Mouse (Mus musculus) right cerebral cortex, adult 2 months (tissue): ENCODE measurements at regions not wholly inside any gene's neighbourhood (a gene's known extent, or its start where the extent isn't known, plus 50 kb on each side); places are given as distances from the start of the nearest gene placed in this dataset.

Experiments
- DNase-seq, 2 experiments: peaks; one replicate each; pipeline ENCODE4 v3.0.0; 2021 to 2022; ENCODE audit warnings: low spot score in 2 of 2

DNA sequence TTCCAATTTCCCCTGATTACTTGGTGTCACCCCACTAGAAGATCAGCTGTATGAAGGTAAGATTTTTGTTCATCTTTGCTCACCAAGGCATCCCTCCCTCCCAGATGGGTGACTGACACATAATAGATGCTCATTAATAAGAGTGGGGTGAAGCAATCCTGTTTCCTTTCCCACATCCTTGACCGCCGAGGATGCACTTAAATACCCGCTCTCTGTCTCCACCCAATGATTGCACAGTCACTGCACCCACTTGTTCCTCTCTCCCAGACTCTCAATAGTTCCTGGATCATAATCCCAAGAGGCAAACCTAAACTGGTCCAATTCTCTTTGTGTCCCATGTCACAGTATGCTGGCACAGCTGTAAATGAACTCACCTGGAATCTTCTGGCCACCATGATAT, 86.4 kb upstream of the Ccn6 start:
- DNase-seq: no peak

DNA sequence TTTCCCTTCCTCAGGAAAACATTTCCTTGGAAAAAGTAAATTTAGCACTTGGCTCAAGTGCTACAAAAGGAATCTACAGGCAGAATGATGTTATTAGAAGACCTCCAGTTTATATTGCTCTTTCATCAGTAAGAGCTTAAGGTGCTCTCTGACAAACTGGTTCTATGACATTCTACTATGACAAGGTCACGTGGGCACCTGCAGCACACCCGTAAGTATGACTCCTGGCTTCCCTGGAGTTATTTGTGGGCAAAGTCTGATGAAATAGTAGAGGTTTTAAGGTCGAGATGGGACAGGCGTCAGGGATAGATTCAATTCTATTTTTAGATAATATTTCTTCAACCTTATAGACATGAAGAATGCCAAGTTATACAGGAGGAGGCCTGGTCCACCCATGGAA, 84.9 kb upstream of the Ccn6 start:
- DNase-seq: no peak

DNA sequence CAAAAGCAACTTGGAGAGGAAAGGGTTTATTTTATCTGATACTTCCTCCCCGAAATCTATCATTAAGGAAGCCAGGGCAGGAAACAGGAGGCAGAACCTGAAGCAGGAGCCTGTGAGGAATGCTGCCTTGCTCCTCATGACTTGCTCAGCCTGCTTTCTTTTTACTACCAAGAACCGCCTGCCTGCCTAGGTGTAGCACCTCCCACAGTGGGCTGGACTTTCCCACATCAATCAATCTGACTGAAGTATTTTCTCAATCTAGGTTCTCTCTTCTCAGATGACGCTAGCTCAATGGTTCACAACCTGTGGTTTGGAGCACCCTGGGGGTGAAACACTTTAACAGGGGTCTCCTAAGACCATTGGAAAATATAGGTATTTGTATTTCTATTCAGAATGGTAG, 83.4 kb upstream of the Ccn6 start:
- no peak for DNase-seq

DNA sequence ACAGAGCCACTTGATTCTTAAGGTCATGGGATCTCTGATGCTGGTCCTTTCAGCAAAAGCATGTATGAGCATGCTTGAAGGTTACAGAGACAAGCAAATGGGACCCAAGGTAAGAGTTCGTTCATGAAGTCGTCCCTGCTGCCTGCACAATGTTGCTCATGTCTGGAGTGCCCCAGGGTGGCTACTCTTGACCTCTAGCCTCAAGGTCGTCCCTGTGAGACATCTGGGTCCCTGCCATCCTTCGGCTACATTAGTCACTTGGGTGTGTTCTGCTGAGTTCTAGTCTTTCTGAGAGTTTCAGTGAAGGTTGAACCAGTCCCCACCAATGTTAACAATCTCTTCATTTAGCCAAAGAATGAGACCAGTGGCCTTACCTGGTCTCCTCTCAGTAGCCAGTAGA, 81.5 kb upstream of the Ccn6 start:
- no peak for DNase-seq

DNA sequence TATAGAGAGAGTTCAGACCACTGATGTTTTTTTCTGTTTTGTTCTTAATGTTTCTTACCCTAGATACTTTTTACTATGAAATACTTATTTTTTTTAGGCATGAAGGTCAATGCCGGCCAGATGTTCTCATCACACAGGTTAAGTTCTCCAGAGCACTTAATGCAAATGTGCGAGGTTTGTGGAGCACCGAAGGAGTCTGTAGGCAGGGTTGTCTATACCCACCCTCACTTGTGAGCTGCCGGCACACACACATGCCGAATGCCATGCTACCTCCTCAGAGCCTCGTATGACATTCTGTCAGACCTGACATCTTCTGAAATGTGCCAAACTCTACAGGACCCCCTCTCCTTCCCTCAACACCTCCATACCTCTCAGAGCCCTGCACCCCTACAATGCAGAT, 80.5 kb upstream of the Ccn6 start:
- no peak for DNase-seq

DNA sequence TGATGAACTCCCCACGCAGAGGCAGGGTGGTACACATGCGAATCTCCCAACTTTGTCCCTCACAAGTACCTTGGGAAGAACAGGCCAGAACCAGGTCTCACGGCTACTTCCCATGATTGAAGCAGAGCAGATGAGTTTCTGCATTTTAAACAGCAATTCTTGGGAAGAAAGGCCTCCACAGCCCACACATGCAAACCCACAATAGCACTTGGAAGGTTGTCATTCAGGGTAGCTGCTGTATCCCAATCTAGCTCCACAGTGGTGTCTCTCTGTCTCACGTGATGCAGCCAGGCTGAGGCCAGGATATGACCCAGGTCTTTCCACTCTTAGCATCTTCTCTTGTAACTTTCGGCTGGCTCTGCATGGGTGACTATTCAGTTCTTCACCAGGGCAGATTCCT, 78.8 kb upstream of the Ccn6 start:
- no peak for DNase-seq

DNA sequence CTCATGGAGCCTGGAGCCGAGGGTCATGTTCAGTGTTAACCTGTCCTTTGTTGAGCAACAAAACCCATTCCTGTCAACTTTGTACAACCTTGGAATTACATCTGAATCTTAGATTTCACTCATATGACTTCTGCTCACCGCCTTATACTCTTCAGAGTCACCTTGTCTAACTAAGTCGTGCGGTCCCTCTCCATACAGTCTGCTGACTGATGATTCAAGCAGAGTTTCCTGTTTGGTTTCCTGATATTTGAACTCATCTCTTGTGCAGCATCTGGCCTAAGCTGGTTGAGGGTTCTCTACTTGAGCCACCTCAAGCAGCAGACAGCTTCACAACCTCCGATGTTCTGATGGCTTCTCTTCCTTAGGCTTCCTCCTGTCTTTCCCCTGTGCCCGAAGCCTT, 78.3 kb upstream of the Ccn6 start:
- DNase-seq: no peak

DNA sequence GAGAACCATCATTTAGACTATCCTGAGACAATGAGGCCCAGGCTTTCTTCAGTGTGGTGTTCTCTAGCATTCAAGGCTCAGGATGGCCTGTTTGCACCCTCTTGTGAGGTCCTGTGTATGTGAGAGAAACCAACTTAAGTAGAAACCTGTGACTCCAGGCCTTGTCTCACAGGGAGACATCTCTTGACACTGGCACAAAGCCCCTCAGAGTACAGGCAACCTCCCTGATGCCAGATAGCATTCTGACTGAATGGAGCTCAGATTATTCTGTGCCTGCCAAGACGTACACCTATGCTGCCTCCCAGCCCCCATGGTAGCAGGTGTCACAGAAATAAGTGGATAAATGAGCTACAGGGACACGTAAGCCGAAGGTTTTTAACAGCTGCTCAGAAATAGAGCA, 77.9 kb upstream of the Ccn6 start:
- DNase-seq: no peak

DNA sequence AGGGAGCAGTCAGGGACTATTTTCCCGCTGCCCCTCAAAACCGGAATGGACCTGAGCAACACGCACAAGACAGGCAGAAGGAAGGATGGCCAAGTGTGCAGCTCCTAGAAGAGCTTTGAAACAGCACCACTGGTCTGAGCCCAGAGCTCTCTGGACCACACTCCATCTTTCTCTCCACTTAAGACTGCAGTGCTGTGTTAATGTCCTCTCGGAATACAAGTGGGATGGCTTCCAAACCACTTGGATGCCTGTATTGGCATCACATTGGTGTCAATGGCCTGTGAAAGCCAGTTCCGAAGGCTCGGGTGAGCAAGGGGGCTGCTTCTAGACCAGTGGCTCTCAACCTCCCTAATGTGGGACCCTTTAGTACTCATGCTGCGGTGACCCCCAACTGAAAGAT, 77.4 kb upstream of the Ccn6 start:
- DNase-seq: no peak

DNA sequence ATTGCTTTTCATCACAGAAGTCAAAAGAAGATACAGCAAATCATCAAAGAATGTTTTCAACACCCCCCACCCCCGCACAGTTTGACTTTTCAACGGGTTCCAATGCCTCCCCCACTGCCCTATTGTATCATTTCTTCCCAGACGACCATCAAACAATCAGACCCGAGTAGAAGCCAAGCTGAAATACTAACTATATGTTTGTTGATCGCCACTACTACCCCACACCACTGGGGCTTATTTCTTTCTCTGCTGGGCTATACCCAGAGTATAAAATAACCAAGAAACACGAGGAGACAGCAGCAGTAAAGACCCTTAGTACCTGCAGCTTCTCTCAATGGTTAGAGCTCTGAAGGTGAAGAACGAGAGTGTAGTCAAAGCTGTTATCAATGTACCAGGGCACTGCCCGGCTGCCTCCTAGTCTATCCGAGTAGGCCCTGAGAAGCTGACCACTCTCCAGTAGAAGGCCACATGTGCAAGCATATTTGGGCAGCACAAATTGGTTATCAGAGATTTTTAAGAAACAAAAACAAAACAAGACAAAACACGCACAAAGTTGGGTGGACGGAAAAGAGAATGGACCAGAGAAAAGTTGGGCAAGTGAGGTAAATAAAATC, 76.7 kb upstream of the Ccn6 start:
- DNase-seq: no peak

DNA sequence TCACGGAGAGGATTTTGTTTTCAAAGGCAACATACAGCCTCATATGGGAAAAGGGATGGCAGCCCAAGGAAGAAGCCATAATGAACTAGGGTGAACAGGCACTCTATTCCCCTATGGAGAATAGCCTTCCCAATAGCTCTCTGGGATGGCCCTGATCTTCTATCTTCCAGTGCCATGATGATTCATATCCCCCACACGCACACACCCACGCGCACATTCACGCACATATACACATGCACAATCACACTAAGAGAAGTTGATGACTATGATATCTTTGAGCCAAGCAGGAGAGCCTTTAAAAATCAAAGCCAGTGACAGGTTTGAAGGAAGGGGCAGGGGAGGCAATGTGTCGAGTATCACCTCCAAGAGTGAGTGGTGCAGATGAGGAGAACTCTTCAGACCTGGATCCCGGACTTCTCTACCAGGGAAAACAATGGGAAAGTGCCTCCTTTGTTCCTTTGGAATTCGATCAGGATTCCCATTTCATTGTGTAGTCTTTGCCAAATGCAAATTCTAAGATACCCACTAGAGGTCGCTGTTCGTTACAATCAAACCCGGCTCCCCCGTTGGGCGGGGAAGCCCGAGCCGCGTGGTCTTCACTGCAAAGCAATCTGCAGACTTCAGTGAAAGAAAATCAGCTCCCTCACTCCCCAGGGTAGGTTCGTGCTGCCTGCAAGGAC, 76.0 kb upstream of the Ccn6 start:
- DNase-seq: peak; percentile 80 to 83

DNA sequence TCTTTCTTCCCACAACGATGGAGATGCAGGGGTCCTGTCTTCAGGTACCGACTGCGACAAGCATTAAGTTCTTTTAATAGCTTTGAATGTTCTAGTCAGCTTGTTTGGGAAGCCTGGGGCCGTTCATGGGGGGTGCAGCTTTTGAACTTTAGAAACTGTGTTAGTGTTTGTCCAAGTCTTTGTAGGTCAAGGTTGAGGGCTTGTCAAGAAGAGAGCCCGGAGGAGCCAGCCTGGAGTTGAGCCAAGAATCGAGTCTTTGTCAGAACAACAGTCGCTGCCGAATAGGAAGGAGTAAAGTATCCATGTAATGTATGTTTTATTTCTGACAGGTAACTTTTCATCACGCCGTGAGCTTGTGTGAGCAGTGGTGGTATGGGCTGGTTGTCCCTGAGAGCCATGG, 75.0 kb upstream of the Ccn6 start:
- DNase-seq: no peak

DNA sequence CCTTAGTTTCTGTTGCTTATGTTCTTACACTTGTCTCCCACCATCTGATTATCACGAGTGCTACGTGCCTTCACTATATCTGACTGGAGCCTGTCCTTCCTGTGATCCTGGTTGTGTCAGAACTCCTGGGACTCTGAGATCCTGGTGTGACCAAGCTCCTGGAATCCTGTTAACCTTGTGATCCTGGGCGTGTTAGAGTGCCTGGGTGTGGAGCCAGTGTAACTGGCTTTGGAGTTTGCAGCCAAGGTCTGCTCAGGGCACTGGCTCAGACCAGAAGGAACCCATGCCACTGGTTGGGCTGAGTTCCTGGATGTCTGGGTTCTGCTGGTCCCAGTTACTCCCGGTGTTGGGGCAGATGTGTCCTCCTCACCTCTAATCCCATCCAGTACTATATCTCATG, 74.0 kb upstream of the Ccn6 start:
- no peak for DNase-seq

DNA sequence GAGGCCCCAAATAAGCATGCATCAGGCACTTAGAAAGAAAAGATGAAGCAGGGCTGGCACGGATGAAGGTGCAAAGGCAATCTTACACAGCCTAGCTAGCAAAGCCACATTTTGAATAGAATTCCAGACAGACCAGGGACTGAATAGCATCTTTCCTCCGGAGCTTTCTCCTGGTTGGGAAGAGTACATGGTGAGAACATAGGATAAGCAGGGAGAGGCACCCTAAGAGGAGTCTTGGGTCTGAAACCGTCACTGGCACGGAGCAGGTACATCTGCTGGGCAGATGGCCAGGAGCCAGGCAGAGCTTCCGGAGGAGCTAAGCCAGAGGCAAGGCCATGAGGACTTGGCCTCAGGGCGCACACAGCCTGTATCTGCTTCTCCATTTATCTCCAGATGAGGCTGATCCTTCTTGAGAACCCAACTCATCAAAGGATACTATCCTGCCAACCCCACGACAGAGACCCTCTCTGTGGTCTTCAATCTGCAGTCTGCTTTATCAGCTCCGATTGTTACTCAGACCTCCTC, 70.4 kb upstream of the Ccn6 start:
- DNase-seq: no peak

DNA sequence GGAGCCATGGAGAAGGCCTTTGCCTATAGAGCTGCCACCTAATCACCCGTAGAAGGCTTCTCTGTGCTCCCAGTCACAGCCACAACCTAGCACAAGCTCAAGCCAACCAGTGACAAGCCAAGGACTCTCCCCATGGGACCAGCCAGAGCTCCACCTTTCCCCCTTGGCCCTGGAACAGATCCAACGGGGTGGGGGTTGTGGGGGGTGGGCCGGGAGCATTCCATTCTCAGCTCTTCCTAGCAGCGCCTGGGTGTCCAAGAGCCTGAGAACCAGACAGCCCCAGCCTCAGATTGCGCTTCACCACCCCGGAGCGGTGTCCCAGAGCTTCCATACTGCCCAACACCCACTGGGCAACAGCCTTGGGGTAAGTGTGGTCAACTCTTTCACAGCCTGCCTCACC, 69.6 kb upstream of the Ccn6 start:
- no peak for DNase-seq

DNA sequence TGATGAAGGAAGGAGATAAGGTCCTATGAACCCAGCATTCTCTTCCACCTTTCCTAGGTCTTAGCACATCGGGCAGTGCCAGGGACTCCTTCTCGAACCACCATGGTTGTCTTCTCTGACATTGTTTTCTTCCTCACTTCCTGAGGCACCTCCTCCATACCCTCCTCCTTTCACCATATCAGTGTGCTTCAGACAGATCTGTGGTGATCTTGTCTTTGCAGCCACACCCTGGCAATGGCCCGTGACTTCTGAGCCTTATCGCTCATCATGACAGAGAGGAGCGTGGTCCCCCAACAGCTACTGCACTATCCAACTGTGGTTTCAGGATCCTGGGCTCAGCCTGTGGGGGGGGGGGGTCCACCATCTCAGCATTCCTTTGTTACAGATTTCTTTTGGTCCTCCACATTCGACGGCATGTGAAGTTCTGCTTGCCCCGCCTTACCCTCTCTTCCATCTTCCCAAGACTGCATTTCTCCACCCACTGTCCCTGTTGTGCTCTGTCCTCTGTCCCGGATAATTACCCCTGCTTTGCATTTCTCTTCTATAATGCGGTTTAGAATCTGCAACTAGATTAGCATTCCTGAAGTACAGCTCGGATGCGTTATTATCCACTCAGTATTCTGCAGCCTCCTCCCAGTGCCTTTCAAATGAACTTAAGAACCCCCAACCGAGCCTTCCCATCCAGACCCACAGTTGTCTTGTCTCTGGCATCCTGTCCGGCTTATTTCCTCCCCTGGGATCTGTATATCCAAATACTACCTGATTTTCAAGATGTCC, 67.2 kb upstream of the Ccn6 start:
- no peak for DNase-seq

DNA sequence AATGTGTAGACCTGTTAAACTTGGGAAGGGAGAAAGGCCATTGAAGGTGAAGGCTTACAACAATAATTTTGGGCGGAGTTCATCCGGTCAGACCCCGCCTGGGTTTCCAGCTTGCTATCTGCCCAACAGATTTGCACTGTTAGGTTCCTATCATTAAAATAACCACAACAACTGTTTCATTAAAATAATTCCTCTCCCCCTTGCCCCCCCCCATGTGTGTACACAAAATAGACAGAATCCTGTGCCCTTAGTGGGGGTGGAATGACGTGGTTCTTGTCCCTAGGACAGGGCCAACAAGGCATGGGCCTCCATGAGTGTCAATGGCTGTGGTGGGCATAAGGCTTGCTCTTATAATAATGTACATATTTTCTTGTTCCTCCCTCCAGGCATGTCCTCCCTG, 65.6 kb upstream of the Ccn6 start:
- DNase-seq: no peak

DNA sequence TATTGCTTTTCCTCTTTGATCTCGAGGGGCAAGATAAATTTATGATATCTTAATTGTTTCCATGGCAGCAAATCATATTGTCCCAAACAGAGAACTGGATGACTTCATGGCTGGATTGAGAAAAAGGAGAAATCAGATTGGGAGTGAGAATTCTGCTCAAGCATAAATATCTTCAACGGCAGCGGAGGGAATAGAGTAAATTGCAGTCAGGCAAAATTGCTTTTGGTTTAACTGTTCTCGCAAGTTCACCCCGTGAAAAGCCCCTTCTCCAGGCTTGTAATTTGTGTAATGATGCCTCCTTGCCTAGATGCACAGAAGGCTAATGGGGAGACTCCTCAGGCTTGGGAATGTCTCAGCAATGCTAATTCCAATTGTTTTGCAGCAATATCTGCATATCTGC, 64.4 kb upstream of the Ccn6 start:
- DNase-seq: no peak

DNA sequence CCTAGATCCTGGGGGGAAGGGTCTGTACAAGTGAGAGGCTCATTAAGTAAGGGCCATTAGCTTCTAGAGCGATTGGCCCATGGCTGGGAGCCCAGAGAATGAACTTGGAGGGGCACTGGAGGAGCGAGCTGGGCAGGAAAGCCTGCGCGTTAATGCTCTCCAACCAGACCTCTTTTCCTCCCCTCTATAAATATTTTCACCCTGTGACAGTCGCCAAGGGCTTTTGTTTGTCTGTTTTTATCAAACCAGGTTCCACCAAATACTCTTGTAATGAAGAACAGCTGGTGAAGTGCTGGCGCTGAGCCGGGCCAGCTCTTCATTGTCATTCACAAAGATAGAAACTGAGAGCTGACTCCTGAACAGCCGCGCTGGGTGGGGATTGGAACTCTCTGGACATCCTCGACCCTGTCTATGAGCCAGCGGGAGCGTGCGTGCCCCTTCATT, 63.9 kb upstream of the Ccn6 start:
- no peak for DNase-seq

DNA sequence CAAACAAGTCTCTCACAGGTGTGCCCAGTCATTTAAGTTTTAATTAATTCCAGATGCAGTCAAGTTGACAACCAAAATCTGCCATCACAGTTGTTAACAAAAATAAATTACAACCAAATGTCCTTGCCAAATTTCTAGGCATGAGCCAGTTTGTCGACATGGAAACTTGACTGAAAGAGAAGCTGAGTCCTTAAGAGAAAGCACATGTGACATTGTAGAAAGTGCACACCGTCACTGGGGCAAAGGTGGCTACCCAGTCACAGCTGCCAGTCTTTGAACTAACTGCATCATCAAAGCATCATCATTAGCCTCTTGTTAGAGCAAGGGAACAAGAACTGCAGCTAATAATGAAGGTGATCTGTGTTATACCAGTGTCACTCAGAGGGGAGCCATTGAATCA, 62.9 kb upstream of the Ccn6 start:
- DNase-seq: no peak

DNA sequence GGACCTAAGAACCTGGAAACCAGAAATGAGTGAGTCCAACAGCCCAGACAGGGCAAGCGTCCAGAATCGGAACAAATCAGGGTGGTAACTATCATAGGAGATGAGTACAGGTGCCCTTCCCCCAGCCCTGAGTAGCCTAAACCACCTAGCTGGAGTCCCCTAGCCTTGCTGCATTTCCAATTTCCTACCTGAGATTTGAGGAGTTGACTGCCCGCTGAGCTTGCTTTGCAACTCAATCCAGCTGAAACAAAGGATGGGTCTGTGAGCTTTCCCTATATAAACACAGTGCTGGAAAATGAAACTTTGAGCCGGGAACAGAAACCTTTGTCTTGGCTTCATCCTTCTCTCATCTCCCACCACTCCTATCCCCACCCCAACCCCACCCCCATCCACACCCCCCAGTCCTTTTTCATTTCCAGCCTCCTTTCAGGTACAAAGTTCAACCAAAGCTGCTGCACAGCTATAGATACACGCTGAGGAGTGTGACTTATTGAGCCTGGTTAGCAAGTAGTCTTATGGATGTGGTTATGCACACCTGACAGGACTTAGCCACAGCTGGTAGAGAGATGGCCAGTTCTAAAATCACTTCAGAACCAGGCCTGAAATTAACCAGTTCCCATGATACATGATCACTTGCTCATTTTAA, 61.0 kb upstream of the Ccn6 start:
- DNase-seq: no peak

DNA sequence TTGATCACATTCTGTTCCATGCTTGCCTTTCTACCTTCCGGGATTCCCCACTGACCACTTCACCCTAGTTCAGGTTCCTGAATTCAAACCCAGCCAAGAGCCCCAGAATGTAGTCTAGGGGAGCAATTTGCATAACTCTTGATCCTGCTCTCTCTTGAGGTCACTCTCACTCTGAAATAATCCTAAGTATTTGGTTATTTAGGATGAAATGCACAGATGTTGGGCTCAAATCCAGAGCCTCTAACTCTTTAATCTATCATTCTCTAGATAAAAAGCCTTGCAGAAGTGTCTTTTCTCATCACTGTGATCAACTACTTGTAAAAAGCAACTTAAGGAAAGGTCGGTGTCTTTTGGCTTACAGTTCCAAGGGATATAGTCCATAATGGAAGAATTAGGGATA, 57.4 kb upstream of the Ccn6 start:
- no peak for DNase-seq

DNA sequence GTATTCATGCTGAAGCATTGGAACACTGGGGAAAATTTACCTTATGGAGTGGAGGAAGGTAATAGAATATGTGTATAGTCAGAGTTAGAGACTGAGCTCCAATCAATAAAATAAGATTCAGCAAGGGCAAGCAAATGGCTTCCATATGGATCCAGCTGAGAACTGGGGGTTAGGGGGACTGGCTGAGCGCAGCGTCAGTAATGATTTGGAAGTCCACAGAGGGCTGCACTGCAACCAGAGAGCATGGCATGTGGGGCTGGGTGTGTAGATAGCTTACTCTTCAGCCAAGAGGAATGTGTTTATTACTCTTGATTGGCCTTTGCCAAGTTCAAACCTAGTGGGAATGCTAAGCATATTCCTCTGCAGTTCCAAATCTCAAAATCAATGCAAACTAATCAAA, 55.8 kb upstream of the Ccn6 start:
- DNase-seq: no peak
